Mouse (Mus musculus): Measurements from ENCODE around the gene Slc12a8.

The Slc12a8 gene

GRCm38 (mm10) chr16:33629539-33629938 is 112.4 kb downstream of the Slc12a8 start:
- TF ChIP-seq POU5F1 (IDR thresholded peaks at IDR 0.05; ENCODE audit: borderline replicate concordance, low read length), result no peak
- no peak for TF ChIP-seq NANOG (IDR thresholded peaks at IDR 0.05; ENCODE audit: borderline replicate concordance, low read length)
- TF ChIP-seq CTCF (conservative IDR thresholded peaks at IDR 0.05; ENCODE audit: low read length), result no peak
- no peak overlapping the region for H3K4me3 ChIP-seq (replicated peaks; ENCODE audit: low read length)
- H3K36me3 ChIP-seq (ENCODE audit: insufficient read depth, low read length), result peaks cover 5% of the 10 kb centered on the region
- H3K4me1 ChIP-seq (replicated peaks; ENCODE audit: low read depth, low read length), result no peaks in the 10 kb centered on the region
- no peaks in the 10 kb centered on the region for H3K9me3 ChIP-seq (ENCODE audit: low read length)
- no peaks in the 10 kb centered on the region for H3K27me3 ChIP-seq (ENCODE audit: insufficient read depth, low read length)

- no peak for TF ChIP-seq NANOG (IDR thresholded peaks at IDR 0.05; ENCODE audit: borderline replicate concordance, low read length)
- TF ChIP-seq CTCF (conservative IDR thresholded peaks at IDR 0.05; ENCODE audit: low read length), result no peak
- TF ChIP-seq POU5F1 (IDR thresholded peaks at IDR 0.05; ENCODE audit: borderline replicate concordance, low read length), result no peak
- H3K27me3 ChIP-seq (ENCODE audit: insufficient read depth, low read length), result no peaks in the 10 kb centered on the region
Observed at GRCm38 (mm10) chr16:33635836-33636595, 118.9 kb downstream of the Slc12a8 start.

GRCm38 (mm10) chr16:33641779-33642178 is 124.7 kb downstream of the Slc12a8 start:
- TF ChIP-seq POU5F1 (IDR thresholded peaks at IDR 0.05; ENCODE audit: borderline replicate concordance, low read length) (no peak), CTCF (conservative IDR thresholded peaks at IDR 0.05; ENCODE audit: low read length) (no peak), NANOG (IDR thresholded peaks at IDR 0.05; ENCODE audit: borderline replicate concordance, low read length) (no peak)
- Histone ChIP-seq H3K36me3 (ENCODE audit: insufficient read depth, low read length) (no peaks in the 10 kb centered on the region), H3K4me1 (replicated peaks; ENCODE audit: low read depth, low read length) (peaks cover 17% of the 10 kb centered on the region), H3K4me3 (replicated peaks; ENCODE audit: low read length) (no peak overlapping the region), H3K9me3 (ENCODE audit: low read length) (no peaks in the 10 kb centered on the region), H3K27me3 (ENCODE audit: insufficient read depth, low read length) (no peaks in the 10 kb centered on the region)

More at GRCm38 (mm10) chr16:33635836-33636595, 118.9 kb downstream of the Slc12a8 start:
- H3K4me3 ChIP-seq (replicated peaks; ENCODE audit: low read length), result no peak overlapping the region
- H3K4me1 ChIP-seq (replicated peaks; ENCODE audit: low read depth, low read length), result peaks cover 16% of the 10 kb centered on the region
- H3K36me3 ChIP-seq (ENCODE audit: insufficient read depth, low read length), result no peaks in the 10 kb centered on the region
- H3K9me3 ChIP-seq (ENCODE audit: low read length), result no peaks in the 10 kb centered on the region

- no peaks in the 10 kb centered on the region for H3K27me3 ChIP-seq (ENCODE audit: insufficient read depth, low read length)
- H3K4me1 ChIP-seq (replicated peaks; ENCODE audit: low read depth, low read length), result no peaks in the 10 kb centered on the region
- no peaks in the 10 kb centered on the region for H3K36me3 ChIP-seq (ENCODE audit: insufficient read depth, low read length)
- TF ChIP-seq POU5F1 (IDR thresholded peaks at IDR 0.05; ENCODE audit: borderline replicate concordance, low read length), result no peak
- TF ChIP-seq CTCF (conservative IDR thresholded peaks at IDR 0.05; ENCODE audit: low read length), result no peak
- no peak for TF ChIP-seq NANOG (IDR thresholded peaks at IDR 0.05; ENCODE audit: borderline replicate concordance, low read length)
- H3K9me3 ChIP-seq (ENCODE audit: low read length), result no peaks in the 10 kb centered on the region
- H3K4me3 ChIP-seq (replicated peaks; ENCODE audit: low read length), result no peak overlapping the region
Observed at GRCm38 (mm10) chr16:33653116-33653515, 136.0 kb downstream of the Slc12a8 start.

- H3K4me3 ChIP-seq (replicated peaks; ENCODE audit: low read length), result no peak overlapping the region
- H3K36me3 ChIP-seq (ENCODE audit: insufficient read depth, low read length), result no peaks in the 10 kb centered on the region
- H3K27me3 ChIP-seq (ENCODE audit: insufficient read depth, low read length), result no peaks in the 10 kb centered on the region
- peaks cover 12% of the 10 kb centered on the region for H3K4me1 ChIP-seq (replicated peaks; ENCODE audit: low read depth, low read length)
- TF ChIP-seq CTCF (conservative IDR thresholded peaks at IDR 0.05; ENCODE audit: low read length) (no peak), POU5F1 (IDR thresholded peaks at IDR 0.05; ENCODE audit: borderline replicate concordance, low read length) (no peak), NANOG (IDR thresholded peaks at IDR 0.05; ENCODE audit: borderline replicate concordance, low read length) (no peak)
- no peaks in the 10 kb centered on the region for H3K9me3 ChIP-seq (ENCODE audit: low read length)
Observed at GRCm38 (mm10) chr16:33655443-33655842, 138.3 kb downstream of the Slc12a8 start.

GRCm38 (mm10) chr16:33657191-33657590 is 140.1 kb downstream of the Slc12a8 start:
- Histone ChIP-seq H3K36me3 (ENCODE audit: insufficient read depth, low read length) (no peaks in the 10 kb centered on the region), H3K9me3 (ENCODE audit: low read length) (no peaks in the 10 kb centered on the region), H3K27me3 (ENCODE audit: insufficient read depth, low read length) (no peaks in the 10 kb centered on the region), H3K4me1 (replicated peaks; ENCODE audit: low read depth, low read length) (peaks cover 13% of the 10 kb centered on the region), H3K4me3 (replicated peaks; ENCODE audit: low read length) (no peak overlapping the region)
- no peak for TF ChIP-seq NANOG (IDR thresholded peaks at IDR 0.05; ENCODE audit: borderline replicate concordance, low read length)
- no peak for TF ChIP-seq CTCF (conservative IDR thresholded peaks at IDR 0.05; ENCODE audit: low read length)
- no peak for TF ChIP-seq POU5F1 (IDR thresholded peaks at IDR 0.05; ENCODE audit: borderline replicate concordance, low read length)

- Histone ChIP-seq H3K4me3 (replicated peaks; ENCODE audit: low read length) (no peak overlapping the region), H3K9me3 (ENCODE audit: low read length) (no peaks in the 10 kb centered on the region), H3K4me1 (replicated peaks; ENCODE audit: low read depth, low read length) (peaks cover 13% of the 10 kb centered on the region), H3K36me3 (ENCODE audit: insufficient read depth, low read length) (no peaks in the 10 kb centered on the region), H3K27me3 (ENCODE audit: insufficient read depth, low read length) (no peaks in the 10 kb centered on the region)
- TF ChIP-seq NANOG (IDR thresholded peaks at IDR 0.05; ENCODE audit: borderline replicate concordance, low read length), result no peak
- no peak for TF ChIP-seq POU5F1 (IDR thresholded peaks at IDR 0.05; ENCODE audit: borderline replicate concordance, low read length)
- TF ChIP-seq CTCF (conservative IDR thresholded peaks at IDR 0.05; ENCODE audit: low read length), result no peak
Observed at GRCm38 (mm10) chr16:33658121-33658520, 141.0 kb downstream of the Slc12a8 start.

- Histone ChIP-seq H3K4me3 (replicated peaks; ENCODE audit: low read length) (no peak overlapping the region), H3K4me1 (replicated peaks; ENCODE audit: low read depth, low read length) (peaks cover 13% of the 10 kb centered on the region), H3K27me3 (ENCODE audit: insufficient read depth, low read length) (no peaks in the 10 kb centered on the region), H3K36me3 (ENCODE audit: insufficient read depth, low read length) (no peaks in the 10 kb centered on the region), H3K9me3 (ENCODE audit: low read length) (no peaks in the 10 kb centered on the region)
- no peak for TF ChIP-seq POU5F1 (IDR thresholded peaks at IDR 0.05; ENCODE audit: borderline replicate concordance, low read length)
- no peak for TF ChIP-seq CTCF (conservative IDR thresholded peaks at IDR 0.05; ENCODE audit: low read length)
- TF ChIP-seq NANOG (IDR thresholded peaks at IDR 0.05; ENCODE audit: borderline replicate concordance, low read length), result no peak
Observed at GRCm38 (mm10) chr16:33659521-33659920, 142.4 kb downstream of the Slc12a8 start.
